Mouse (Mus musculus) R1 (cell line): ENCODE measurements at regions not wholly inside any gene's neighbourhood (a gene's known extent, or its start where the extent isn't known, plus 50 kb on each side); places are given as distances from the start of the nearest gene placed in this dataset.

Experiments used
- DNase-seq: peaks from one replicate; pipeline ENCODE4 v3.0.0-alpha.2; 2018; ENCODE audit warnings: low read depth, low spot score

DNA sequence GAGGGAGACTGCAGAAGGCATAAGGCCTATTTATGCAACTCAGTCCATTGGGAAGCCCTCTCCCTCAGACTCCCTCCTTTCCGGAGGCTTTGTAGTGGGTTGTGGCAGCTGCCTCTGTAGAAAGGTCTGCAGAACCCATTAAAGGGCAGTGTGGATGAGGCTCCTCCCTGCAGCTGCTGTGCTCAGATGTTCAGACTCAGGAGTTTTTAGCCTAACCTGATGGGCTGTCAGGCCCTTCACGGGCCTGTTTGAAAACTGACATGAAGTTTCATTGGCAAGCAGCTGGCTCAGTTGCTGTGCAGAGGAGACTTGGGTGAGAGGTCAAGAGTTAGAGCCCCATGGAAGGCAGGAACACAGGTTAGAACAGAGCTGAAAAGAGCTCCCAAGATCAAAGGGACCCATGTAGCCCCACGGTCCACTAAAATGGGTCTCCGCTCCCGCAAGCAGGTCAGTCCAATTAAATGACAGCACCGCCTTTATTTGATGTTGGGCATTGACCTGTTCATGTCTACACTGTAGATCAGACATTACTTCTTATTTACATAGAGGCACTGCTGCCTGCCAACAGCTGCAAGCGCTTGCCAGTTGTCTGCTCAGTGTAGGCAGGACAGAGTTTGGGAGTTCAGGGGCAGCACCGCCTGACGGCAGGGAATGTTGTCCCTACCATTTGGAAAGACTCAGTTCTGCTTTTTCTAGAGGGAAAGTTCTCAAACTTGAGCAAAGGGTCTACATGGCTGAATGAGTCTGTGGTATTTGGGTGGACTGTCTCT is 53.8 kb upstream of the Usp46 start:
- no peak for DNase-seq

DNA sequence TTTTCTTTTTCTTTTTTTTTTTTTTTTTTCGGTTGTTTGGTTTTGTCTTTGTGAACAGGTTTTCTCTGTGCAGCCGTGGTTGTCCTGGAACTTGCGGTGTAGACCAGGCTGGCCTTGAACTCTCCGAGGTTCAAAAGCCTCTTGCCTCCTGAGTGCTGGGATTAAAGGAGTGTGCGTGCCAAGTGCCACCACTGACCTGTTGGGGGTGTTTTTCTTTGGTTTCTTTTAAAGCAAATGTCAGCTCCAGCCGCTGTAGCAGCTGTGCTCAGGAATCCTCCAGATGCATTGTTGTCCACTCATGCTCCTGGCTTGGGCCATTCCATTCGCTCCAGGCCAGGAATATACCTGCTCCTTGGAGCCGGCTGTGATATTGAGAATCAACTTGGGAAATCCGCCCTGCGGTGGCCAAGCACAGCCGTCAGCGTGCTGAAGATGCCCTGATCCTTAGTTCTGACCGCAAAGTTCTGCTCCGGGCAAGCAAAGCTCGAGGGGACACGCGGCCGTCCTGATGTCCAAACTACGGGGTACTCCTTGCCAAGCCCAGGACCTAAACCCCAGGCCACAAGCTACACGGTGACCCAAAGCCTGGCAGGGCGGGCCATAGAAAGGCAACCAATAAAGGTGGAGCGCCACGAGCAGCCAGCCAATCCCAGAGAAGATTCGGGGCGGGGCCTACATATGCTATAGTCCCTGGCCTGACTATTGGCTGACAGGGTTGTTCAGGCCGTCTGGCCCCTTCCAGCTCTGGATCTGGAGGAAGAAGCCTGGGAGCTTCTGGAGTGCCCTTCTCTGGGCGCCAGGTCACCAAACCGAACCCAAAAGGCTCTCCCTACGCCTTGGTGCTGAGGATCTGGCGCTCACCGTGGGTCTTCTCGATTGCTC is 58.0 kb upstream of the Usp46 start:
- DNase-seq: peak; percentile 97

DNA sequence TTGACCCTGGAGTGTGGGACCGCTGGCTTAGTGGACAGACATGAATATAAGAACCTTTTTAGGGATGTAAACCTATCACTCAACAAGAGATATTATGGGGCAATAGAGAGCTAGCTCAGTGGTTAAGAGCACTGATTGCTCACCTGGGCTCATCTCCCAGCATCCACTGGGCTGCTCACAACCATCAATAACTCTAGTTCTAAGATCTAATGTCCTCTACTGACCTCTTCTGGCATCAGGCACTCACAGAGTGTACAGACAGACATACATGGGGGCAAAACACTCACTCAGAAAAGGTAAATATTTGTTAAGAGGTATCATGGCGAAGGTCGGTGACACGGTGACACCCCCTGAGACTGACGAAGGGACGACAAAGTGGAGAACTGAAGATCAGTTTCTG is 59.3 kb upstream of the Usp46 start:
- DNase-seq: no peak

DNA sequence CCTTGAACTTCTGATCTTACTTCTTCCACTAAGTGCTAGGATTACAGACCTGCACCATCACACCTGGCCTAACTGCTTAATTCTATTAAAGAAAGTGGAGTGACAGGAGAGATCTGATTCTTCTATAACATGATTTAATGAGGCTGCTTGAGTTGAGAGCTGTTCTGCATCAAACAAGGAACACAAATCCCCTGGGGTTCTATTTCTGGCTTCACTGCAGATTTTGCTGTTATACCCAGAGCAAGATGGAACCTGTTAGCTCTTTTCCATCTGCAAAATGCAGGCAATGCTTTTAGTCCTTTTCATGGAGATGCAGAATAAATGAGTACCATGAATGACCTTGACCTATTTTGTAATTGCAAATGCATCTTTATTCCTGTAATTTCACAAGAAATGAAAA is 61.4 kb upstream of the Usp46 start:
- DNase-seq: no peak

DNA sequence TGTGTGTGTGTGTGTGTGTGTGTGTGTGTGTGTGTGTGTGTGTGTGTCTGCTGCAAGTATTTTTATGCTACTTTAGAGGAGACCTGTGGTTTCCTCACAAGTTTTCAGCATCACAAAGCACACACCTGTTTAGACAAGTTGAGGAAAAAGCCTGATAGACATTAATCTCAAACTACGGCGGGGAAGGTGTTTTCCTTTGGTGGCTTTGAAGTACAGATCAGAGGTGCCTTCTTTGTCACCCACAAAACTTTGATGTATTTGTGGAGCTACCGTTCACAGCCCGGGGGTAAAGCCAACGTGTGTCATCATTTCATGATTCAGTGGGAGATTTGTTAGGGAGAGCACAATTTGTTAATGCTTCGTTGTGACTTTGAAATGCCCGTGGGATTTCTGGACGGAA is 62.4 kb upstream of the Rasl11b start:
- no peak for DNase-seq

DNA sequence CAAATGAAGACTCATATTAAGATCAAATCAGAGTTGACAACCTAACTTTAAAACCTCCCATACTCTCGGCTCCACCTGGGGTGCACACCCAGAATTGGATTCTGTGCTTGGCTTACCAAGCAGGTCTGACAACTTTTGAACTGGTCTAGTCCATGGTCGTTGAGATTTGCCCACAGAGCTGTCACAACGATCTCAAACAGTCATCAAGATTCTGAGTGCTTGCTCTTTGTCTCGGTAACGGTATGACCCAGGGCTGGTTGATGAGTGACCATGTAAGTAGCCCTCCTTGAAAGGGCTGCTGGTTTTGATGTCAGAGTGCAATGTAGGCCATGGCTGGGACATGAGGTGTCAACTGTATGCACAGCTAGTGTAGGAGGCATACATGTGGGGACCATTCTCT is 58.7 kb upstream of the Rasl11b start:
- no peak for DNase-seq

DNA sequence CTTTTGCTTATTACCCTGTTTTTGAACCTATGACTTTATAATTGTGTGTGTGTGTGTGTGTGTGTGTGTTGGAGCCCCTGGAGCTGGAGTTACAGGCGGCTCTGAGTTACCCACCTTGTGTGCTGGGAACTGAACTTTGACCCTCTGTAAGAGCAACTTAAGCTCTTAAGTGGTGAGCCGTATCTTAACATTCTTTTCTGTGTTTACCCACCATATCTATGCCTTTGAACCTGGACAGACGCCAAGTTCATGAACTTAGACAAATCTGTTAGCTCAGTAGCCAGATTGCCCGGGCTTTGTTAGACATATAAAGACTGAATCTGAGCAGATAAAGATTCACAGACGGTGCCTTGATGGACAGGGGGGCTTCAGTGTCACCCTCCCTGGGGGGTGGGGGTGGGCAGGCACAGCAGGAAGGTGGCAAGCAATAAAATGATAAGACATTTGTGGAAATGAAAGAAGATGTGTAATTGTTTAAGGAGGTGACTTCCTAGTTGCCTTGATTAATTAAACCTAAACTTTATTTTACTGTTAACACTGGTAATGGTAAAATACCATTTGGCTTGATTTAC is 58.1 kb upstream of the Rasl11b start:
- DNase-seq: no peak

DNA sequence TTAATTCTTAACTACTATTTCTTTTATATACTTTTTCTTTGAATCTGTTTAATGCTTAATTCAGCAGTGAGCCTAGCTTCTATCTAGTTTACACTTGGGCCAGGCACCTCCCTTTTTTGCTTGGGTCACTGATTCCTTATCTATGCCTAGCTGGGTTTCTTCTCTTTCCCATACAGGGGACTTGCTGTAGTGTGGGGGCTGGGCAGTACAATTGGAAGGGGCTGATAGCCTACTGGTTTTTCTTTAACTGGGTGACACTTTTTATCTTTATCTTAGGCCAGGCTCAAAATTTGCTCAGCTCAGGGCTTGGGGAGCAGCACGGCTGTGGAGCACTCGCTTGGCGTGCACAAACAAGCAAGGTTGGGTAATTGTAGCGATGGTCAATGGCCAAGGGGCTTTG is 51.1 kb upstream of the Rasl11b start:
- no peak for DNase-seq

DNA sequence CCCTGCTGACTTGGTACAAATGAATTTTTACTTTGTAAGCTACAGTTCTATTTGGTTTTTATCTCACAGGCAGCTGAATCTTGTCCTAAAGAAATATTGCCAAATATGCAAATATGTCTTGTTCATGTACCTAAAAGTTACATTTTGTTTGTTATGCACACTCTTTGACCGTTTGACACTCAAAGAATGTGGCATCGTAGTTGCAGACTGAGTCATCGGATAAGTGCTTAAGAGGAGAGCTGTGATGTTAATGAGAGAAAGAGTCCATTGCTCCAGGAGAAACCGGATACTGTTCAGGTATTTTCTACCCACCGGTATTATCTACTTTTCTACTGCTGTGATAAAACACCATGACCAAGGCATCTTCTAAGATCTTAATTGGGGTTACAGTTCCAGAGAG is 50.3 kb upstream of the Rasl11b start:
- peak; percentile 35 for DNase-seq
